Mouse (Mus musculus): ENCODE measurements around the gene Slc35f1. TPM values are rescaled to one million over a fixed set of nuclear protein-coding genes. Genes with fewer than 3 reads are reported as not detected.
"Not testable (repeated sequence)": the region's sequence is repeated elsewhere in the genome, so short reads cannot be mapped to it uniquely, and the experiment has no call there.

Gene Slc35f1
- polyA plus RNA-seq, 1 experiment from 2014 or later = 0.02 TPM

- no peak overlapping the region for H3K9ac ChIP-seq (ENCODE audit: low read depth, low read length)
- 49% methylated on average over 6 of the region's 6 CpGs for WGBS (ENCODE audit: insufficient replicate concordance)
- no peaks in the 10 kb centered on the region for H3K9me3 ChIP-seq (replicated peaks; ENCODE audit: control insufficient read depth, low read length)
- H3K27me3 ChIP-seq (ENCODE audit: control insufficient read depth, insufficient read depth, low read depth, low read length) = no peaks in the 10 kb centered on the region
- no peak overlapping the region for H3K4me2 ChIP-seq (ENCODE audit: low read depth, low read length)
- H3K27ac ChIP-seq (ENCODE audit: low read length) = no peak overlapping the region
- no peak overlapping the region for H3K4me3 ChIP-seq (ENCODE audit: low read depth, low read length)
- no peaks in the 10 kb centered on the region for H3K4me1 ChIP-seq (ENCODE audit: control insufficient read depth, low read depth, low read length)
- H3K36me3 ChIP-seq (ENCODE audit: control insufficient read depth, insufficient read depth) = no peaks in the 10 kb centered on the region
- no peak for ATAC-seq (ENCODE audit: low read depth)
Measured at GRCm38 (mm10) chr10:52877263-52878021, 187.1 kb downstream of the Slc35f1 start.

- no peak overlapping the region for H3K9ac ChIP-seq (ENCODE audit: low read depth, low read length)
- WGBS (ENCODE audit: insufficient replicate concordance) = 44% methylated on average over 4 of the region's 4 CpGs
Measured at GRCm38 (mm10) chr10:52878093-52878801, 187.9 kb downstream of the Slc35f1 start.

GRCm38 (mm10) chr10:52896724-52897123 lies 206.4 kb downstream of the Slc35f1 start:
- not testable (repeated sequence) for H3K9ac ChIP-seq (ENCODE audit: low read depth, low read length); ATAC-seq (ENCODE audit: low read depth); H3K36me3 ChIP-seq (ENCODE audit: control insufficient read depth, insufficient read depth); H3K27me3 ChIP-seq (ENCODE audit: control insufficient read depth, insufficient read depth, low read depth, low read length); H3K4me1 ChIP-seq (ENCODE audit: control insufficient read depth, low read depth, low read length); H3K4me2 ChIP-seq (ENCODE audit: low read depth, low read length); H3K9me3 ChIP-seq (replicated peaks; ENCODE audit: control insufficient read depth, low read length); H3K4me3 ChIP-seq (ENCODE audit: low read depth, low read length); H3K27ac ChIP-seq (ENCODE audit: low read length)

More at GRCm38 (mm10) chr10:52878093-52878801, 187.9 kb downstream of the Slc35f1 start:
- Histone ChIP-seq H3K27ac (ENCODE audit: low read length) (no peak overlapping the region), H3K36me3 (ENCODE audit: control insufficient read depth, insufficient read depth) (no peaks in the 10 kb centered on the region), H3K27me3 (ENCODE audit: control insufficient read depth, insufficient read depth, low read depth, low read length) (no peaks in the 10 kb centered on the region), H3K4me3 (ENCODE audit: low read depth, low read length) (no peak overlapping the region), H3K9me3 (replicated peaks; ENCODE audit: control insufficient read depth, low read length) (no peaks in the 10 kb centered on the region), H3K4me2 (ENCODE audit: low read depth, low read length) (no peak overlapping the region), H3K4me1 (ENCODE audit: control insufficient read depth, low read depth, low read length) (no peaks in the 10 kb centered on the region)
- no peak for ATAC-seq (ENCODE audit: low read depth)

- no peaks in the 10 kb centered on the region for H3K36me3 ChIP-seq (ENCODE audit: control insufficient read depth, insufficient read depth)
- no peaks in the 10 kb centered on the region for H3K27me3 ChIP-seq (ENCODE audit: control insufficient read depth, insufficient read depth, low read depth, low read length)
- H3K4me2 ChIP-seq (ENCODE audit: low read depth, low read length) = no peak overlapping the region
- no peak overlapping the region for H3K27ac ChIP-seq (ENCODE audit: low read length)
- no peaks in the 10 kb centered on the region for H3K9me3 ChIP-seq (replicated peaks; ENCODE audit: control insufficient read depth, low read length)
- no peaks in the 10 kb centered on the region for H3K4me1 ChIP-seq (ENCODE audit: control insufficient read depth, low read depth, low read length)
- no peak overlapping the region for H3K4me3 ChIP-seq (ENCODE audit: low read depth, low read length)
- no peak overlapping the region for H3K9ac ChIP-seq (ENCODE audit: low read depth, low read length)
- 69% methylated on average over 2 of the region's 2 CpGs for WGBS (ENCODE audit: insufficient replicate concordance)
- ATAC-seq (ENCODE audit: low read depth) = no peak
Measured at GRCm38 (mm10) chr10:52904914-52905313, 214.6 kb downstream of the Slc35f1 start.

- 52% methylated on average over 2 of the region's 2 CpGs for WGBS (ENCODE audit: insufficient replicate concordance)
- H3K9ac ChIP-seq (ENCODE audit: low read depth, low read length) = no peak overlapping the region
- no peaks in the 10 kb centered on the region for H3K27me3 ChIP-seq (ENCODE audit: control insufficient read depth, insufficient read depth, low read depth, low read length)
- H3K36me3 ChIP-seq (ENCODE audit: control insufficient read depth, insufficient read depth) = no peaks in the 10 kb centered on the region
- H3K27ac ChIP-seq (ENCODE audit: low read length) = no peak overlapping the region
- H3K4me3 ChIP-seq (ENCODE audit: low read depth, low read length) = no peak overlapping the region
- no peaks in the 10 kb centered on the region for H3K4me1 ChIP-seq (ENCODE audit: control insufficient read depth, low read depth, low read length)
- no peaks in the 10 kb centered on the region for H3K9me3 ChIP-seq (replicated peaks; ENCODE audit: control insufficient read depth, low read length)
- no peak for ATAC-seq (ENCODE audit: low read depth)
- no peak overlapping the region for H3K4me2 ChIP-seq (ENCODE audit: low read depth, low read length)
Measured at GRCm38 (mm10) chr10:52911762-52912161, 221.4 kb downstream of the Slc35f1 start.

GRCm38 (mm10) chr10:52918715-52919114 lies 228.4 kb downstream of the Slc35f1 start:
- Histone ChIP-seq H3K9me3 (replicated peaks; ENCODE audit: control insufficient read depth, low read length) (no peaks in the 10 kb centered on the region), H3K4me1 (ENCODE audit: control insufficient read depth, low read depth, low read length) (no peaks in the 10 kb centered on the region), H3K36me3 (ENCODE audit: control insufficient read depth, insufficient read depth) (no peaks in the 10 kb centered on the region), H3K4me2 (ENCODE audit: low read depth, low read length) (no peak overlapping the region), H3K27ac (ENCODE audit: low read length) (no peak overlapping the region), H3K4me3 (ENCODE audit: low read depth, low read length) (no peak overlapping the region), H3K27me3 (ENCODE audit: control insufficient read depth, insufficient read depth, low read depth, low read length) (no peaks in the 10 kb centered on the region), H3K9ac (ENCODE audit: low read depth, low read length) (no peak overlapping the region)
- 60% methylated on average over 5 of the region's 5 CpGs for WGBS (ENCODE audit: insufficient replicate concordance)
- ATAC-seq (ENCODE audit: low read depth) = no peak

- WGBS (ENCODE audit: insufficient replicate concordance) = 58% methylated on average over 8 of the region's 8 CpGs
- Histone ChIP-seq H3K4me1 (ENCODE audit: control insufficient read depth, low read depth, low read length) (no peaks in the 10 kb centered on the region), H3K4me3 (ENCODE audit: low read depth, low read length) (no peak overlapping the region), H3K4me2 (ENCODE audit: low read depth, low read length) (no peak overlapping the region), H3K27ac (ENCODE audit: low read length) (no peak overlapping the region), H3K9ac (ENCODE audit: low read depth, low read length) (no peak overlapping the region), H3K36me3 (ENCODE audit: control insufficient read depth, insufficient read depth) (no peaks in the 10 kb centered on the region), H3K27me3 (ENCODE audit: control insufficient read depth, insufficient read depth, low read depth, low read length) (no peaks in the 10 kb centered on the region), H3K9me3 (replicated peaks; ENCODE audit: control insufficient read depth, low read length) (no peaks in the 10 kb centered on the region)
- ATAC-seq (ENCODE audit: low read depth) = no peak
Measured at GRCm38 (mm10) chr10:52923143-52923542, 232.8 kb downstream of the Slc35f1 start.

GRCm38 (mm10) chr10:52926330-52926729 lies 236.0 kb downstream of the Slc35f1 start:
- Histone ChIP-seq H3K4me2 (ENCODE audit: low read depth, low read length) (no peak overlapping the region), H3K27ac (ENCODE audit: low read length) (no peak overlapping the region), H3K9me3 (replicated peaks; ENCODE audit: control insufficient read depth, low read length) (no peaks in the 10 kb centered on the region), H3K36me3 (ENCODE audit: control insufficient read depth, insufficient read depth) (no peaks in the 10 kb centered on the region), H3K9ac (ENCODE audit: low read depth, low read length) (no peak overlapping the region), H3K27me3 (ENCODE audit: control insufficient read depth, insufficient read depth, low read depth, low read length) (no peaks in the 10 kb centered on the region), H3K4me3 (ENCODE audit: low read depth, low read length) (no peak overlapping the region), H3K4me1 (ENCODE audit: control insufficient read depth, low read depth, low read length) (no peaks in the 10 kb centered on the region)
- 54% methylated on average over 3 of the region's 3 CpGs for WGBS (ENCODE audit: insufficient replicate concordance)
- no peak for ATAC-seq (ENCODE audit: low read depth)

GRCm38 (mm10) chr10:52932159-52932558 lies 241.8 kb downstream of the Slc35f1 start:
- Histone ChIP-seq H3K4me1 (ENCODE audit: control insufficient read depth, low read depth, low read length) (no peaks in the 10 kb centered on the region), H3K4me3 (ENCODE audit: low read depth, low read length) (no peak overlapping the region), H3K9me3 (replicated peaks; ENCODE audit: control insufficient read depth, low read length) (no peaks in the 10 kb centered on the region), H3K36me3 (ENCODE audit: control insufficient read depth, insufficient read depth) (no peaks in the 10 kb centered on the region), H3K27me3 (ENCODE audit: control insufficient read depth, insufficient read depth, low read depth, low read length) (no peaks in the 10 kb centered on the region), H3K9ac (ENCODE audit: low read depth, low read length) (no peak overlapping the region), H3K4me2 (ENCODE audit: low read depth, low read length) (no peak overlapping the region), H3K27ac (ENCODE audit: low read length) (no peak overlapping the region)
- ATAC-seq (ENCODE audit: low read depth) = no peak
- 54% methylated on average over 1 of the region's 1 CpGs for WGBS (ENCODE audit: insufficient replicate concordance)
